8 mouse cellular contexts compared by ENCODE assay signal in genomic region chr4:152131809-152132771, GRCm38 (mm10). TPM values are rescaled to one million over a fixed set of nuclear protein-coding genes. Genes with fewer than 3 reads are reported as not detected.
DNase-seq lines count a peak whose midpoint lies in the region; ATAC-seq and TF ChIP-seq lines count a peak whose summit lies in the region.

No protein-coding gene starts in this region.

- H3K9ac ChIP-seq in heart, postnatal 0 days (replicated peaks; ENCODE audit: low read depth, low read length), result no peak overlapping the region
- no peak overlapping the region for H3K9ac ChIP-seq in liver, embryonic 16.5 days (ENCODE audit: low read depth, low read length)

- peaks cover 72% of the 10 kb centered on the region for H3K27me3 ChIP-seq in E14TG2a.4 (ENCODE audit: insufficient read depth, low read length)
- H3K27me3 ChIP-seq in heart, postnatal 0 days (ENCODE audit: control insufficient read depth, insufficient read depth, low read length), result peaks cover 74% of the 10 kb centered on the region
- peaks cover 74% of the 10 kb centered on the region for H3K27me3 ChIP-seq in liver, embryonic 16.5 days (ENCODE audit: control insufficient read depth, insufficient read depth, low read depth, low read length)

- H3K36me3 ChIP-seq in E14TG2a.4 (ENCODE audit: insufficient read depth, low read length), result 0 out of 2 replicates have a peak, but pooled peaks cover 3% of the 10 kb centered on the region
- H3K36me3 ChIP-seq in heart, postnatal 0 days (replicated peaks; ENCODE audit: control insufficient read depth, insufficient read depth, low read length), result no peaks in the 10 kb centered on the region
- H3K36me3 ChIP-seq in liver, embryonic 16.5 days (ENCODE audit: control insufficient read depth, insufficient read depth), result no peaks in the 10 kb centered on the region

- H3K4me3 ChIP-seq in E14TG2a.4 (replicated peaks; ENCODE audit: low read length), result peak overlapping the region; percentile 84
- peak overlapping the region; percentile 45 for H3K4me3 ChIP-seq in heart, postnatal 0 days (ENCODE audit: low read depth, low read length)
- peak overlapping the region; percentile 49 for H3K4me3 ChIP-seq in liver, embryonic 16.5 days (ENCODE audit: low read depth, low read length)

- peak; percentile 72 for DNase-seq in embryo, embryonic 10 days (ENCODE audit: low spot score)
- no peak for DNase-seq in embryo, embryonic 10.5 days (ENCODE audit: low spot score)
- DNase-seq in heart, postnatal 0 days (ENCODE audit: low spot score), result no peak
- no peak for DNase-seq in adipocyte (ENCODE audit: low spot score)
- no peak for DNase-seq in thymus, postnatal 36 days
- DNase-seq in adrenal gland, adult 2 months, result no peak

- no peak for TF ChIP-seq EP300 in heart, postnatal 0 days (IDR thresholded peaks at IDR 0.05; ENCODE audit: low read depth)

- no peaks in the 10 kb centered on the region for H3K9me3 ChIP-seq in E14TG2a.4 (ENCODE audit: low read length)
- no peaks in the 10 kb centered on the region for H3K9me3 ChIP-seq in heart, postnatal 0 days (replicated peaks; ENCODE audit: control insufficient read depth, low read length)
- H3K9me3 ChIP-seq in liver, embryonic 16.5 days (replicated peaks; ENCODE audit: control insufficient read depth, low read length), result no peaks in the 10 kb centered on the region

- H3K4me1 ChIP-seq in E14TG2a.4 (replicated peaks; ENCODE audit: low read depth, low read length), result peaks cover 86% of the 10 kb centered on the region
- H3K4me1 ChIP-seq in heart, postnatal 0 days (ENCODE audit: control insufficient read depth, insufficient read depth), result peaks cover 12% of the 10 kb centered on the region
- peaks cover 14% of the 10 kb centered on the region for H3K4me1 ChIP-seq in liver, embryonic 16.5 days (ENCODE audit: control insufficient read depth, low read depth, low read length)

- no peak overlapping the region for H3K27ac ChIP-seq in heart, postnatal 0 days (ENCODE audit: low read depth)
- no peak overlapping the region for H3K27ac ChIP-seq in liver, embryonic 16.5 days (ENCODE audit: low read length)

- ATAC-seq in heart, postnatal 0 days (ENCODE audit: insufficient read depth, low read depth), result no peak
- peak; percentile 13 for ATAC-seq in liver, embryonic 16.5 days (ENCODE audit: low read depth)

- no peak for TF ChIP-seq CTCF in E14TG2a.4 (conservative IDR thresholded peaks at IDR 0.05; ENCODE audit: low read length)
- no peak for TF ChIP-seq CTCF in heart, postnatal 0 days (IDR thresholded peaks at IDR 0.05; ENCODE audit: low read depth)

- 9% methylated on average over 48 of the region's 50 CpGs for WGBS in heart, postnatal 0 days
- 8% methylated on average over 50 of the region's 50 CpGs for WGBS in liver, embryonic 16.5 days (ENCODE audit: insufficient replicate concordance)

- peak overlapping the region; percentile 69 for H3K4me2 ChIP-seq in heart, postnatal 0 days (ENCODE audit: low read depth, low read length)
- peak overlapping the region; percentile 59 for H3K4me2 ChIP-seq in liver, embryonic 16.5 days (ENCODE audit: low read depth, low read length)

RNA-seq across cellular contexts. Expression of gene Tnfrsf25, which starts 16.4 kb away (rescaled TPM):
- total RNA-seq in heart, postnatal 0 days (2014; rRNA removed; ENCODE audit: low replicate concordance), result 0.89 TPM in 1 of 2 replicates, not detected in the other
- 0.75 and 1.2 TPM in 2 replicates for polyA plus RNA-seq in heart, postnatal 0 days (2015; fragmentation: Nextera tagmentation; extraction: Ambion mirVana)
- 0.12 and 0.25 TPM in 2 replicates for polyA plus RNA-seq in liver, embryonic 16.5 days (2015; fragmentation: Nextera tagmentation; extraction: Ambion mirVana)
- total RNA-seq in adrenal gland, adult 2 months (2021), result 1 to 10 TPM in 1 of 2 experiments, under 1 TPM in 1; 0.79 to 1.3 TPM
- polyA plus RNA-seq in adrenal gland, adult 2 months (2012; rRNA removed), result 2.5 TPM in 2 replicates

RNA-seq across cellular contexts. Expression of gene Espn, which starts 20.1 kb away (rescaled TPM):
- 0.34 and 0.97 TPM in 2 replicates for total RNA-seq in heart, postnatal 0 days (2014; rRNA removed; ENCODE audit: low replicate concordance)
- polyA plus RNA-seq in heart, postnatal 0 days (2015; fragmentation: Nextera tagmentation; extraction: Ambion mirVana), result 0.69 and 0.87 TPM in 2 replicates
- polyA plus RNA-seq in liver, embryonic 16.5 days (2015; fragmentation: Nextera tagmentation; extraction: Ambion mirVana), result 1.1 and 2.3 TPM in 2 replicates
- 1 to 10 TPM; 1.7 to 2.3 TPM for total RNA-seq in adrenal gland, adult 2 months (2021)
- polyA plus RNA-seq in adrenal gland, adult 2 months (2012; rRNA removed), result 8.3 and 10.4 TPM in 2 replicates

RNA-seq across cellular contexts. Expression of gene Hes2, which starts 26.6 kb away (rescaled TPM):
- total RNA-seq in heart, postnatal 0 days (2014; rRNA removed; ENCODE audit: low replicate concordance), result not detected in 2 replicates
- polyA plus RNA-seq in heart, postnatal 0 days (2015; fragmentation: Nextera tagmentation; extraction: Ambion mirVana), result not detected in 2 replicates
- not detected in 2 replicates for polyA plus RNA-seq in liver, embryonic 16.5 days (2015; fragmentation: Nextera tagmentation; extraction: Ambion mirVana)
- total RNA-seq in adrenal gland, adult 2 months (2021), result not detected
- polyA plus RNA-seq in adrenal gland, adult 2 months (2012; rRNA removed), result 0.57 TPM in 1 of 2 replicates, not detected in the other

RNA-seq across cellular contexts. Expression of gene Acot7, which starts 45.8 kb away (rescaled TPM):
- 17.9 and 39.5 TPM in 2 replicates for total RNA-seq in heart, postnatal 0 days (2014; rRNA removed; ENCODE audit: low replicate concordance)
- polyA plus RNA-seq in heart, postnatal 0 days (2015; fragmentation: Nextera tagmentation; extraction: Ambion mirVana), result 68.8 and 73.5 TPM in 2 replicates
- 11.9 and 12.0 TPM in 2 replicates for polyA plus RNA-seq in liver, embryonic 16.5 days (2015; fragmentation: Nextera tagmentation; extraction: Ambion mirVana)
- total RNA-seq in adrenal gland, adult 2 months (2021), result 10 to 100 TPM; 43.4 to 65.0 TPM
- 22.1 and 25.5 TPM in 2 replicates for polyA plus RNA-seq in adrenal gland, adult 2 months (2012; rRNA removed)

RNA-seq across cellular contexts. Expression of gene Plekhg5, which starts 59.8 kb away (rescaled TPM):
- total RNA-seq in heart, postnatal 0 days (2014; rRNA removed; ENCODE audit: low replicate concordance), result 16.6 and 18.0 TPM in 2 replicates
- polyA plus RNA-seq in heart, postnatal 0 days (2015; fragmentation: Nextera tagmentation; extraction: Ambion mirVana), result 8.8 and 10.6 TPM in 2 replicates
- polyA plus RNA-seq in liver, embryonic 16.5 days (2015; fragmentation: Nextera tagmentation; extraction: Ambion mirVana), result 4.8 and 5.1 TPM in 2 replicates
- 10 to 100 TPM in 1 of 2 experiments, 1 to 10 TPM in 1; 7.4 to 15.5 TPM for total RNA-seq in adrenal gland, adult 2 months (2021)
- 21.9 and 30.7 TPM in 2 replicates for polyA plus RNA-seq in adrenal gland, adult 2 months (2012; rRNA removed)
